Mouse (Mus musculus) mouse embryonic stem cell (cell line): Measurements from ENCODE around the gene C1qtnf9.

ENCODE experiments used
- in situ Hi-C, 2 experiments: fragments of 300-500 bp; cut with MboI; formaldehyde crosslinking; loops; 1 replicate in 1 of 2; 3 replicates in 1 of 2; pipeline ENCODE4 v1.14.3; 2019 to 2020; ENCODE audit warnings: low sequenced_read_pairs in 2 of 2, low pct_unique_long_range_greater_than_20kb in 1 of 2, mixed read lengths in 1 of 2; ENCODE audit not compliant: unreplicated experiment in 1 of 2

The C1qtnf9 gene

DNA sequence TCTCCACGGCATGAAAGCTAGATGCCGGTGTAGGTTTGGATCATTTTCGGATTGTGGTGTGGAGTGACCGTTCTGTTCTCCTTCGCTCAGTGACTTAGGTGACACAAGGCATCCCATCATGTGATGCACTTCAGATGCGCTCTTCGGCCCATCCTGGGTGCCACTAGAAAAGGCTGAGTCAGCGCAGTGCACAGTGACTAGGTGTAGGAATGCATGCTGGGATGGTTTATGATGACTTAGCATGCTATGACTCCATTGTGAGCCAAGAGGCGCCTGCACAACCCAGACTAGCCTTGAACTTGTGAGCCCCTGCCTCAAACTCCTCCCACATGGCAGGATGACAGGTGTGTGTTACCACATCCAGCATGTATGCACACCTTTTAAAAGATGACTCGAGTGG lies 21.8 kb upstream of the C1qtnf9 start:
- in situ Hi-C loops = no loop called here

- in situ Hi-C loops = no loop called here
Observed at GRCm38 (mm10) chr14:60747154-60747870, 20.6 kb upstream of the C1qtnf9 start.

- in situ Hi-C loops = no loop called here
Observed at GRCm38 (mm10) chr14:60749880-60750279, 18.1 kb upstream of the C1qtnf9 start.

- in situ Hi-C loops = no loop called here
Observed at GRCm38 (mm10) chr14:60751581-60751980, 16.4 kb upstream of the C1qtnf9 start.

DNA sequence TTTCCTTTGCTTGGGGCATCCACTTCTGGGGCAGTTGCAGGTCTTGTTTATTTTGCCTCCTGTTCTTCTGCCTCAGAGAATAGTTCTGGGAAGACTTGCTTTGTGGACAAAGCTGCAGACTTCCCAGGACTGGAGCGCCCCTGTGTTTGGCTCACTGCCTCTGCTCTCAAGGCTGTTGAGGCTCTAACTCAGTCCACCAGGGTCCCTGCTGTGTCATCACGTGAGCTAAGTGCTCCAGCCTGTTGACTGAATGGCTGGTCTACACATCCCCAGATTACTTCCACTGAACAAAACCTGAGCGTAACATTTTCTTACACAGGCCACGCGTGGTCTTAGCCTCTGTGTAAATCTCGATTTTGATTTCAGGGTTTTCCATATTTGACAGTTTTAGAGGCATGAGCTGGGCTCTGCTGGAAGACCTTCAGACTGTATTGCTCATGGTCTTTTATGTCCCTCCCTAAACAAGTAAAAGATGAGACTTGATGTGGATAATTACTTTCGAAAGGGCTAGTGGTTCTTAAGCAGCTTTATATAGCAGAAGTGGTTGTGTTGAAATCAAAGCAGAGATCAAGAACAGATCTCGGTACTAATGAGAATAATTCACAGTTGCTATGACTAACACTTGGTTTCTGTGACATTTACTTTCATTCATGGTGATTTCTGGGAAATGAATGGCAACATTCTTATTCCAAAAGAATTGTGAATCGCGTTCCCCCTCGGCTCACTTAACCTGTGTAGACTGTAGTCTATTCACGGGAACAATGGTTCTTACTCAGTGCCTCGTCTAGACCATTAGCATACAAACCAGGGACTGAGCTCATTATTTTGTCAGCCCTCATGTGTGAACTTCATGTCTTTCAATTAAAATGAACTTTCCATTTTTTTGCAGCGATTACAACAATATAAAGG lies 14.8 kb upstream of the C1qtnf9 start:
- in situ Hi-C loops = no loop called here

DNA sequence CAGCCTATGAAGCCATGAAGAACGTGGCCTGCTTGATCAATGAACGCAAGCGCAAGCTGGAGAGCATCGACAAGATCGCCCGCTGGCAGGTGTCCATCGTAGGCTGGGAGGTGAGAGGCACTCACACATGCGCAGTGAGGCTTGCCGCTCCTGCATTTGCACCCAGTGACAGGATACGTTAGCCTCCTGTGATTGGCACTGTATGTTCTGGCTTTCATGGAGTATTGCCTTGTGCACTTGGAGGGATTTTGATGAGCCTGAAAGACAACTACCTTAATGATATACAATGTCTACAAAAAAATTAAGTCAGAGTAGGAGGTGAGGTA lies 14.2 kb upstream of the C1qtnf9 start:
- in situ Hi-C loops = no loop called here

- in situ Hi-C loops = no loop called here
Observed at GRCm38 (mm10) chr14:60754656-60755055, 13.3 kb upstream of the C1qtnf9 start.

- in situ Hi-C loops = no loop called here
Observed at GRCm38 (mm10) chr14:60756271-60756670, 11.7 kb upstream of the C1qtnf9 start.

GRCm38 (mm10) chr14:60757265-60757664 lies 10.7 kb upstream of the C1qtnf9 start:
- in situ Hi-C loops = no loop called here

DNA sequence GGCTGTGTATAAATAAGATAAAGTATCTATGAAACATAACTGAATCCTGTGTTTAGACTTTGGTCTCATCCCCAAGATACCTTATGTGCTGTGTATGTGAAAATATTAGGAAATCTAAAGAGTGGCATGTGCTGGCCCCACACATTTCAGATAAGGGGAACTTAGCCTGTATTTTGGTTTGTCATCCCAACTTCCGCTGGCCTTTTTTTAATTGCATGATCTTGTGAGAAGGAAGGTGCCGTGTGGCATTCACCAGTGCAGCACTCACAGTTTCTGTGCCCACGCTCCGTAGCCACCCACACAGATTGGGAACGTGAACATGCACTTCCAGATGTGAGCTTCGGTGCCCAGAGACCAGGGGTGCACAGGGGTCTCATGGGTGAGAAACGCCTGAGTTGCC lies 10.2 kb upstream of the C1qtnf9 start:
- in situ Hi-C loops = no loop called here

- in situ Hi-C loops = no loop called here
Observed at GRCm38 (mm10) chr14:60759097-60759496, 8.8 kb upstream of the C1qtnf9 start.

GRCm38 (mm10) chr14:60761801-60762200 lies 6.1 kb upstream of the C1qtnf9 start:
- in situ Hi-C loops = loop anchor here in 1 of 2 experiments (10.0 kb wide), 1 partner anchor 247 kb away; no protein-coding TSS in a partner anchor

DNA sequence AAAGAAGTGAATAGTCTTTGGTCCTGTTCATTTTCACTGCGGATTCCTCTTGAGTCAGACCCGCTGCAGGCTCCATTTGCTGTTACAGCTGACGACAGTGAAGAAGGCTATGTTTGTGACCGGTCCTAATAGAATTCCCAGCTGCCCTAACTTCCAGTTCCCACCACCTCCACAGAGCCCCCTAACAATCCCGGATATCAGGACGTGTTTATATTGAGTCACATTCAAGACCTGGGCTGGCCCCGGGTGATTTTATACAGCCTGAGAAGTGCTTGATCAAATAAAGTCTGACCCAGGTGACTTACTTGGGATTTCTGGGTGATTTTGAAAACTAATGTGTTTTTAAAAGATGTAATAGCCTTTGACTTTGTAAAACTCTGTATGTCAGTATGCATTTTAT lies 5.2 kb upstream of the C1qtnf9 start:
- in situ Hi-C loops = loop anchor here in 1 of 2 experiments (10.0 kb wide), 1 partner anchor 248 kb away; no protein-coding TSS in a partner anchor

GRCm38 (mm10) chr14:60763746-60764145 lies 4.2 kb upstream of the C1qtnf9 start:
- in situ Hi-C loops = loop anchor here in 1 of 2 experiments (10.0 kb wide), 1 partner anchor 249 kb away; no protein-coding TSS in a partner anchor

GRCm38 (mm10) chr14:60764526-60764925 lies 3.4 kb upstream of the C1qtnf9 start:
- in situ Hi-C loops = loop anchor here in 1 of 2 experiments (10.0 kb wide), 1 partner anchor 250 kb away; no protein-coding TSS in a partner anchor

- in situ Hi-C loops = loop anchor here in 1 of 2 experiments (10.0 kb wide), 1 partner anchor 250 kb away; no protein-coding TSS in a partner anchor
Observed at GRCm38 (mm10) chr14:60765025-60765424, 2.9 kb upstream of the C1qtnf9 start.

GRCm38 (mm10) chr14:60769340-60769739 lies 1.4 kb downstream of the C1qtnf9 start:
- in situ Hi-C loops = loop anchor here in 1 of 2 experiments (10.0 kb wide), 1 partner anchor 255 kb away; no protein-coding TSS in a partner anchor

DNA sequence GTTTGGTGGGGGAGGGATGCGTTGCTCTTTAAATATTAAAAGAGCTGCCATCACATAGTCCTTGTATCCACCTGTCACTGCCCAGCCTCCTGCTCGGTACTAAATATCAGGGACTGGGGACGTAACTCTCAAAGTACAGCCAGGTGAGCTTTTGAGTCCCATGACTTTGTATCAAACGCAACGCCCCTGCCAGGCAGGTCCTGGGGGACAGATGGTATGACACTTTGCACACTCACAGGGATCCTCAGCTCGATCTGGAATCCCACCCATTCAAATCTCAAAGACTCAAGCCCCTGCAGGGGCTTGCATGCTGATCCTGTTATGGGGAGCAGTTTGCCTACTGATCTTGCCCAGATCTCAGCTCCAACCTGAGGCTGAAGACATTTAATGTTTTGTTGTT lies 2.7 kb downstream of the C1qtnf9 start:
- in situ Hi-C loops = loop anchor here in 1 of 2 experiments (10.0 kb wide), 1 partner anchor 246 kb away; no protein-coding TSS in a partner anchor

GRCm38 (mm10) chr14:60771057-60771456 lies 3.1 kb downstream of the C1qtnf9 start:
- in situ Hi-C loops = loop anchor here in 1 of 2 experiments (10.0 kb wide), 1 partner anchor 246 kb away; no protein-coding TSS in a partner anchor
